In genomic region chrX:142965236-142966007, GRCm38 (mm10) we compare ENCODE assay signal across 8 mouse cellular contexts. TPM values are rescaled to one million over a fixed set of nuclear protein-coding genes. Genes with fewer than 3 reads are reported as not detected.
DNase-seq lines count a peak whose midpoint lies in the region; ATAC-seq lines count a peak whose summit lies in the region.

No protein-coding gene starts in this region.

- H3K4me1 ChIP-seq in heart, embryonic 11.5 days (ENCODE audit: control insufficient read depth, insufficient read depth, low read length) = no peaks in the 10 kb centered on the region; the same call in 1 of the 2 replicates
- H3K4me1 ChIP-seq in kidney, embryonic 16.5 days (ENCODE audit: insufficient read depth, low read length) = no peaks in the 10 kb centered on the region; the same call in 1 of the 2 replicates

- no peaks in the 10 kb centered on the region for H3K9me3 ChIP-seq in heart, embryonic 11.5 days (replicated peaks; ENCODE audit: control insufficient read depth, low read length)
- H3K9me3 ChIP-seq in kidney, embryonic 16.5 days (ENCODE audit: low read length) = no peaks in the 10 kb centered on the region; the same call in 1 of the 2 replicates

- H3K27ac ChIP-seq in heart, embryonic 11.5 days (ENCODE audit: low read depth, low read length) = peak overlapping the region; percentile 90
- H3K27ac ChIP-seq in kidney, embryonic 16.5 days (ENCODE audit: low read length) = no peak overlapping the region; the same call in 1 of the 2 replicates

- 16% methylated on average over 23 of the region's 23 CpGs for WGBS in heart, embryonic 11.5 days (ENCODE audit: insufficient replicate concordance)
- 26% methylated on average over 23 of the region's 23 CpGs for WGBS in kidney, embryonic 16.5 days

- ATAC-seq in heart, embryonic 11.5 days (replicated peaks; ENCODE audit: insufficient number of reproducible peaks, low FRiP score, low TSS enrichment) = 0 out of 2 replicates have a peak, but pooled peaks have one; percentile 25
- peak; percentile 24; the same call in 1 of the 2 replicates for ATAC-seq in kidney, embryonic 16.5 days (ENCODE audit: low FRiP score, low TSS enrichment)

- DNase-seq in right cerebral cortex, postnatal 4 days = peak; percentile 1
- DNase-seq in right cerebral cortex, postnatal 25 days = no peak
- DNase-seq in adrenal gland, postnatal 14 days = peak; percentile 14
- peak; percentile 2 for DNase-seq in mesoderm, embryonic 11.5 days (ENCODE audit: low read depth, low spot score)
- no peak for DNase-seq in frontal cortex, adult 2 months (ENCODE audit: extremely low spot score in 1 of 2, low spot score in 1 of 2)
- DNase-seq in layer of hippocampus, adult 9-11 months = no peak

- H3K9ac ChIP-seq in heart, embryonic 11.5 days (ENCODE audit: low read depth, low read length) = peak overlapping the region; percentile 85
- peak overlapping the region; percentile 76 for H3K9ac ChIP-seq in kidney, embryonic 16.5 days (replicated peaks; ENCODE audit: low read length)

- peaks cover 3% of the 10 kb centered on the region; the same call in 1 of the 2 replicates for H3K27me3 ChIP-seq in heart, embryonic 11.5 days (ENCODE audit: control insufficient read depth, insufficient read depth, low read length)
- peaks cover 14% of the 10 kb centered on the region for H3K27me3 ChIP-seq in kidney, embryonic 16.5 days (ENCODE audit: insufficient read depth, low read length)

- peak overlapping the region; percentile 61 for H3K4me2 ChIP-seq in heart, embryonic 11.5 days
- peak overlapping the region; percentile 49 for H3K4me2 ChIP-seq in kidney, embryonic 16.5 days (replicated peaks; ENCODE audit: low read depth, low read length)

- H3K36me3 ChIP-seq in heart, embryonic 11.5 days (ENCODE audit: control insufficient read depth, insufficient read depth, low read length) = no peaks in the 10 kb centered on the region
- H3K36me3 ChIP-seq in kidney, embryonic 16.5 days (ENCODE audit: insufficient read depth, low read length) = no peaks in the 10 kb centered on the region

- H3K4me3 ChIP-seq in heart, embryonic 11.5 days (ENCODE audit: low read depth, low read length) = peak overlapping the region; percentile 72
- H3K4me3 ChIP-seq in kidney, embryonic 16.5 days (ENCODE audit: low read length) = peak overlapping the region; percentile 72

RNA-seq across cellular contexts. Expression of gene Ammecr1, which starts 1.1 kb away (rescaled TPM):
- 12.9 and 14.8 TPM in 2 replicates for total RNA-seq in adrenal gland, postnatal 14 days (2021)
- 19.8 and 22.2 TPM in 2 replicates for polyA plus RNA-seq in heart, embryonic 11.5 days (2014; fragmentation: Nextera tagmentation; extraction: Ambion mirVana)
- polyA plus RNA-seq in kidney, embryonic 16.5 days (2015; fragmentation: Nextera tagmentation; extraction: Ambion mirVana) = 7.3 and 7.5 TPM in 2 replicates
- 1.9 and 2.0 TPM in 2 replicates for polyA plus RNA-seq in frontal cortex, adult 2 months (2012; rRNA removed)

Comparison
In these comparisons a context has a peak if more than half of its experiments do, and no peak if none do; other contexts are left out.
1. DNase-seq: peak in right cerebral cortex, postnatal 4 days (single experiment), adrenal gland, postnatal 14 days (single experiment) and mesoderm, embryonic 11.5 days (single experiment); none in right cerebral cortex, postnatal 25 days (single experiment), frontal cortex, adult 2 months (0 of 2) and layer of hippocampus, adult 9-11 months (single experiment).